Mouse (Mus musculus) kidney, adult 9 months (tissue): ENCODE data around the gene Fam222b.
"Not testable (repeated sequence)": the region's sequence is repeated elsewhere in the genome, so short reads cannot be mapped to it uniquely, and the experiment has no call there.

Experiments
- DNase-seq: peaks from one replicate; pipeline ENCODE4 v3.0.0; 2022

Gene Fam222b

DNA sequence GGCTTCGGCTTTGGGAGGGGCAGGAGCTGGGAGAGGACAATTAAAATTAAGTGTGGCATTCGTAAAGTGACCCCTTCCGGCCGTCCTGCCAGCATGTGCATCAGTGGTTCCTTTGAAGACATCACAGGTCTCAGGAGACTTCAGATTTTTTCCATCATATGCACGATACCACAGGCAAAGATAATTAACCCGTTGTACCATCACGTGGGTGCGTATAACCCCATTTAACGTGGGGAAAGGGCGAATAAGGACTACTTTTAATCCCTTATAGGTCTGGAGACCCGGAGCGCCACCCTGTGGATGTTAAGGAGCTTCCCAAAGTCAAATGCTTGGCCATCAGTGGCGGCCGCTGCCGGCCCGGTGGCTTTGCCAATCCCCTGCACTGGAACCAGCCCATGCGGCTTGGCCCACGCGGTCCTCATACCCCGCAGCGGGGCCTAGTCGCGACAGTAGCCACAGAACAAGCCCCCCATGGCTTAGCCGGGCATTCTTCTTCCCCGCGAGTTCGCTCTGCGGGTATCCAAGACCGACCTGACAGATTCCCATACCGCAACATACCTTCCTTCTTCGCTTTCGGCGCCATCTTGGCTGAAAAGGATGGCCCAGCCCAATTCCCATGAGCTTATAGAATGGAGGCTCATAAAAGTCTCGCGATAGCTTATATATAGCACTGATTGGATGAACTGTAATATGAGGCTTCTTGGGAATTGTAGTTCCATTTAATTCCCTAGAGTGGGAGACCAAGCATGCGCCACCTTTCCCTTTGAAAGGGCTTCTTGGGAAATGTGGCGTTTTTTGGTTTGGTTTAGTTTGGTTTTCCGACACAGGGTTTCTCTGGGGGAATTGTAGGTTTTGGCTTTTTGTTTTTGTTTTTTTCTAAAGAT, 88.7 kb downstream of the Fam222b start, which contains the start of gene Rpl23a:
Gene Rpl23a (minus strand): TSS at position 624 of the 884 bp plus-strand sequence.
- peak; percentile 94 for DNase-seq

DNA sequence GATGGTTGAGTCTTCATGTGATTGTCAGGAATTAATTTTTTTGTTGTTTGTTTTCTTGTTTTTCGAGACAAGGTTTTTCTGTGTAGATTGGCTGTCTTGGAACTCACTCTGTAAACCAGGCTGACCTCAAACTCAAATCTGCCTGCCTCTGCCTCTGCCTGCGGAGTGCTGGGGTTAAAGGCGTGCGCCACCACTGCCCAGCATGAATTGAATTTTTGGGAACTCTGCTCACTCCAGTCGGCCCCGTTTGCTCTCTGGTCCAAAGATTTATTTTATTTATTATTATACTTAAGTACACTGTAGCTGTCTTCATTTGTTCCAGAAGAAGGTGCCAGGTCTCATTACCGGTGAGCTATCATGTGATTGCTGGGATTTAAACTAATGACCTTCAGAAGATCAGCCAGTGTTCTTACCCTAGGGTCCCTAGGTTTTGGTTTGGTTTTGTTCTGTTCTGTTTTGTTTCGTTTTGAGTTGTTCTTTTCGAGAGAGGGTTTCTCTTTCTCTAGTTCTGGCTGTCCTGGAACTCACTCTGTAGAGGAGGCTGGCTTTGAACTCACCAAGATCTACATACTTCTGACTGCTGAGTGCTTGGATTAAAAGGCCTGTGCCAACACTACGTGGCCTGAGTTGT, 89.5 kb downstream of the Fam222b start:
- no peak for DNase-seq

DNA sequence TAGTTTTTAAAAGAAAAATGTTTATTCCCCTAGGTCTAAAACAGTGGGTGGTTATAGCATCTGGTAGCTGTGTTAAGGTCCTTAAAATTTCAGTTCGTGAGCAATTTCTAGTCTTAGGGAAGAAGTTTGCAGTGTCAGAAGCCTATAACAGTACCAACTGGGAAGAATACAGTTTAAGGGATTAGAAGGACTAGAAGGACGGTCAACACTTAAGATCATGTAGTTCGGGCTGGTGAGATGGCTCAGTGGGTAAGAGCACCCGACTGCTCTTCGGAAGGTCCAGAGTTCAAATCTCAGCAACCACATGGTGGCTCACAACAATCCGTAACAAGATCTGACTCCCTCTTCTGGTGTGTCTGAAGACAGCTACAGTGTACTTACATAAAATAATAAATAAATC, 90.2 kb downstream of the Fam222b start:
- DNase-seq = not testable (repeated sequence)

DNA sequence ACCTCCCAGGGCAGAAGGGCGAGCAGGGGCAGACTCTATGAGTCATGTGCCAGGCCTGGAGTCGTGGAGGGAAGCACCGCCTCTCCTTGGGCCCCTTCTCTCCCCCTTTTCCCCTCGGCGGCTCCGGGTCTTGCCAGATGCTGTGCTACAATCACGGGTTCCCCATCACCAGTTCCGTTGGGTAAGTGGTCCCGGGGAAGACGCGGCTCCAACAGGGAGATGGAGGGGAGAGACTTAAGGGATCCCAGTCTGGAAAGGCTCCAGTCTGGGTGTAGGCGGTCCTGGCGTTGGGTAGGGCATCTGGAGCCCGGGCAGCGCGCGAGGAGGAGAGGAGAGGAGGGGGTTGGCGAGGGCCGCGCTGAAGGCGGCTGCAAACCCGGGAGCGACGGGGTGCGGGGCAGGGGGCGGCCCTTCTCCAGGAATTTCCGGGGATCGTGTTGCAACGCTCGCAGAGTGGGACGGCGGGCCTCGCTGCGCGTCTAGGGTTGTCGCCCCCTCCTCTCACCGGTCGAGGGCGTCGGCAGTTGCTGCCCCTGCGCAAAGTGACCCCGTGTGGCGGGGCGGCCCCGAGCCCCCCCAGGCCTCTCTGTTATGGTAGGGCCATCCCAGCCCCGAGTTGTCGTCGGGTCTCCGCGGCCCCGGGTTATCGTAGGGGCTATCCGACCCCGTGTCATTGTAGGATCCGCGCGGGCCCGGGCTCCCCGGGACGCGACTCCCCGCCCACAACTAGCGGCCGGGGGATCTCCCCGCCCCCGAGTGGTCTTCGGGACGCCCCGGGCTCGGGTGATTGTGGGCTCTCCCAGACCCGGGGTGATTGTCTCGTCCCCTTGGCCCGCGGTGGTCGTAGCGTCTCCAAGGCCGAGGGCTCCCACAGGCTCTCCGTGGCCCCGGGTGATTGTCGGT, 94.1 kb downstream of the Fam222b start, which contains the start of gene Rab34:
Gene Rab34 (plus strand): TSS at position 100 of the 903 bp plus-strand sequence.
- peak; percentile 80 for DNase-seq

DNA sequence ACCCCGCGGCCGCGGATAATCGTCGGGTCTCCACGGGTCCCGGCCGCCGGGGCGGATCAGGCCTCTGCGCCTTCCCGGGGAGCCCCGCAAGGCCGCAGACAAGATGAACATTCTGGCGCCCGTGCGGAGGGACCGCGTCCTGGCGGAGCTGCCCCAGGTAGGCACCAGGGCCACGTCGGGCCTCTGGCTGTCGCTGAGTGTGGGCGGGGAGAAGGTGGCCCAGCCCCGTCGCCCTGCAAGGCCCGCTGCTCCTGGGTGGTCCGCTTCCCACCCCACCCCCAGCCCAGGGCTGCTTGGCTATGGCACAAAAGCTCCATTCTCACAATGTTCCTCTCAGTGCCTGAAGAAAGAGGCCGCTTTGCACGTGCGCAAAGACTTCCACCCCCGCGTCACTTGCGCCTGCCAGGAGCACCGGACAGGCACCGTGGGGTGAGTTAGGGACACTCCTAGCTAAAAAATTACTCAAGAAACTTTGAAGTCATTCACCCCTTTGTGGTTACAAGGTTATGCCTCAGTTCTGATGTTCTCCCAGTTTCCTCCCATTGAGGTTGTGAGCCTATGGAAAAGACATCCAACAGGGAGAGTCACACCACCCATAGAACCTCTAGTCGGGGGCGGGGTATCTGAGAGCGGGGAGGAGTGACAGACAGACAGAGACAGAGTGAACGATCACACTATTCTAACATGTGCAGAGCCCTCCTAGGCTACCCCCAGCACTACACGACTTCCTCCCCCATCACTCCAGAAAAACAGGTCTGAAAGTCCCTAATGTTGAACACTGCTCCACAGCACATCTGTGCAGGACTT, 95.0 kb downstream of the Fam222b start:
- peak; percentile 87 for DNase-seq

DNA sequence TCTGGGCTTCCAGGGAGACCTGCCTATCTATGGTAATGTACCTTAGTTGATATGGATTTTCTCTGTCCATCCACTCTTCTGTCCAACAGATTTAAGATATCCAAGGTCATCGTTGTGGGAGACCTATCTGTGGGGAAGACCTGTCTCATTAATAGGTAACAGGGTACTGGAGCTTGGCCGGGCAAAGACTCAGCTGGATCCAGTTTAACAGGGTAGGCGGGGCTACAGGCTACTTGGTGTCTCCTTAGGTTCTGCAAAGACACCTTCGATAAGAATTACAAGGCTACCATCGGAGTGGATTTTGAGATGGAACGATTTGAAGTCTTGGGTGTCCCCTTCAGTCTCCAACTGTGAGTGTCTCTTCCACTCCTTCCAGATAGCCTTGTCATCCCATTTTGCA, 95.6 kb downstream of the Fam222b start:
- DNase-seq = peak; percentile 93

DNA sequence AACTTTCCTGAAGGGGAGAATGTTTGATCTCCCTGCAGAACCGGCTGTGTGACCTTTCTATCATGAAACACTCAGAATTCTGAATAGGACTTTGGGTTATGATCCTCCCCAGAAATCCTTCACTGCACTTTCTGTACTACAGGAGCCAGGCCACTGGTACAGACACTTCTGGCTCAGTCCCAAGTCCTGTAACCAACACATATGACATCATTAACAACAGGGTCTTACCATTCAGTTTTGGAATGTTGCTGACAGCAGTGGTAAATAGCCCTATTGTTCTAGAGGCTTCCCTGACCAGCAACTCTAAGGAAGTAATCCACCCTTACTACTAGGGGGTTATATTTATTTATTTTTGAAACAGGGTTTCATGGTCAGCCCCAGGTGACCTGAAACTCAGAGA, 98.7 kb downstream of the Fam222b start, which contains the start of gene Proca1:
Gene Proca1 (plus strand): TSS at position 280 of the 400 bp plus-strand sequence.
- DNase-seq = no peak

DNA sequence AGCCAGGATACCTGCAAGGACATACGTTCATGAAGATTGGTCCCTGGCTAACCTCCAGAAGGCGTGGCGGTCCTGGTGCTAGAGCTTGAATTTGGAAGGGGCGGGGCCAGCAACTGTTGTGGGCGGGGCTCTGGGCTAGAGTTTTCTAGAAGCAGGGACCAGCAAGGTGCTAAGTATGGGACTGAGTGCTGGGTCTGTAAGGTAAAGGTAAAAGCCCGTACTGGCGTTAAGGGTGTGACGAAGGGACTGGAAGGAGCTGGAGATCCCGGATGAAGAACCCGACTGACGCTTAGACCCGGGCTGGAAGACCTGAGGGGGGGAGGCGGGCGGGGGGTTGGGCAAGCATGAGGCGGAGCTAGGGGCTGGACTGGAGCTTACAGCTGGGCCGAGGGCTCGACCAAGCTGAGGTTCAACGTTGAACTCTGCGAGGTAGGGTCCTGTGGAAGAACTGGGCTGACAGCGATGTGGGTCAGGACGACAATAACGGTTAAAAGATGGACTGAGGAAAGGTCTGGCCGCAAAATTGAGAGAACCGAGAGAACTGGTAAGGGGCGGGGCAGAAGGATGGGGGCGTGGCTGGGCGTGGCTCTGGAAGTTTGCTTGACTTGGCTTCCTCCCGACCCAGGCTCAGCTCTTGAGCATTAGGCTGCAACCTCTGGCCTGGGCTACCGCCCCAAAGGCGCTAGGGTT, 100.1 kb downstream of the Fam222b start:
- peak; percentile 84 for DNase-seq

DNA sequence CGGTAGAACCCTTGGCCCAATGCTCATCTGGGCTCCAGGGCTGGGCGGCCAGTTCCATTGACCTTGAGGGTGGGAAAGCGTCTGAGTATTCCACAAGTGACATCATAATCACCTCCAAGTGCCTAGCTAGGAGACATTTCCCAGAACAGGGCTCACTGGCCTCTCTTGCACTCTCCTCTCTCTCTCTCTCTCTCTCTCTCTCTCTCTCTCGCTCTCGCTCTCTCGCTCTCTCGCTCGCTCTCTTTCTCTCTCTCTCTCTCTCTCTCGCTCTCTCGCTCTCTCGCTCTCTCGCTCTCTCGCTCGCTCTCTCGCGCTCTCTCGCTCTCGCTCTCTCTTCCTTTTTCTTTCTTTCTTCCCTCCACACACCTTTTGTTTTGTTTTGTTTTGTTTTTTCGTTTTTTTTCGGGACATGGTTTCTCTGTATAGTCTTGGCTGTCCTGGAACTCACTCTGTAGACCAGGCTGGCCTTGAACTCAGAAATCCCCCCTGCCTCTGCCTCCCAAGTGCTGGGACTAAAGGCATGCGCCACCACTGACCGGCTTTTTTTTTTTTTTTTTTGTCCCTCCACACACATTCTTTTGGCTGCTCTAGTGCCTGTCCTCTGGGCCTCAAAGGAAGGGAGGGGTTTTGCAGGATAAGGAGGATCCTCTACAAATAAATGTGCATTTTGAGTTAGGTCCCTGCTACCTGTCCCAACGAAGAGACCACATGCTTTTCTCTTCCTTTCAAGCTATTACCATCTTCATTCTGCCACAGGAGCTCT, 100.8 kb downstream of the Fam222b start:
- DNase-seq = no peak

DNA sequence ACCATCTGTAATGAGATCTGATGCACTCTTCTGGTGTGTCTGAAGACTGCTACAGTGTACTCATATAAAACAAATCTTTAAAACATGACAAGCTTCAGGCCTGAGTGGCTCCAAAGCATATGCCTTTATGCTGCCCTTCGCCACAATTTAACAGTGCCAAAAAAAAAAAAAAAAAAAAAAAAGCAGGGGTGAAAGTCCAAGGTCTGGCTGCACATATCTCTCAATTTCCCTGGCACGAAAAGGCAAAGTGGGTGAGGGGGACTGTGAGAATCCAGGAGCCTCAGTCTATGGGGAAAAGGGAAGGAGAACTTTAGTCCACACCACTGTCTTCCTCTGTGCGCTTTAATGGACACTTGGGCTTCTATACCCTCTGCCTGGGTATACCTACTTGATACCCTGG, 107.9 kb downstream of the Fam222b start:
- DNase-seq = peak; percentile 42

DNA sequence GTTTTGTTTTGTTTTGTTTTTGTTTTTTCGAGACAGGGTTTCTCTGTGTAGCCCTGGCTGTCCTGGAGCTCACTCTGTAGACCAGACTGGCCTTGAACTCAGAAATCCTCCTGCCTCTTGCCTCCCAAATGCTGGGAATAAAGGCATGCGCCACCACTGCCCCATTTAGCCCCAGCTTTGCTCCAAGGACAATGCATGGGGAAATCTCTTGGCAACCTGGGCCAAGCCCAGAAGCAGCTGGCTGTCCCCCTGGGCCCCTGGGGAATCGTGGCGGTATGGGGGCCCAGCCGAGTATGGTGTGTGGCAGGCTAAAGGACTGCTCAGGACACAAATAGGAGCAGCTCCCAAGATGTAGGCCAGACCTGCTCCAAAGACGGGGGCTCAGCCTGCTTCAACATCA, 109.8 kb downstream of the Fam222b start:
- DNase-seq = no peak

DNA sequence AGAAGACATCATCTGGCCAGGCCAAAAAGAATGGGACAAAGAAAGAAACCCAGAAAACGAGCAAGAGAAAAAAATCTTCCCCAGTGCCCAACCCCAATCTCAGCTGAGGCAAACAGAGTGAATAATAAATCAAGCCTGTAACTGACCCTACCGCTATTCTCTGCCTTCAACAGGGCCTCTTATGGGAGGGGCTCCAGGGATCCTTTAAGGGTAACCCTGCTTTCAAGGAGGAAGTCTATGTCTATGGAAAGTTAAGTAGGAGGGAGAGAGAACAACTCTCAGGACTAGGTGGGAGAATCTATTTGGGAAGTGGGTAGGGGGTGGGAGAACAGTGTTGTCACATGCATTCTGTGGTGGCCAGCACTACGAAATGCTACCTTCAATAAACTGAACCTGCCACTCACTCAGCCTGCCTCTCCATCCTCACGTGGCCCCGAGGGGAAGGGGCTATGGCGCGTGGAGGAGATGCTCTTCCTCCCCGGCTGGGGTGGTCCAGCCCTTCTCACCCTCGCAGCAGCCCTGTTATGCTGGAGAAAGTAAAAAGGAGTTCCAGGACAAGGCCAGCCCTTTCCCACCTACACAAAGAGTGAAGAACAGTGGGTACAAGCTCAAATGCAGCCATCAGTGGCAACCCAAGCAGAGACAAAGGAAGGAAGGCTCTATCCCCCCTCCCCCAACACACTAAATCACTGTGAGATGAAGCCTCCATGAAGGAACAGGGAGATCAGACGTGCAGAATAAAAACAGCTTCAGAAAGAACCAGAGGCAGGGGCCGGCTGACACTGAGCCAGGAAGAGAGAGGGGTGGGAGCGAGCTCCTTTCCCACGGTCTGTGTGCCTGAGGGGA, 111.1 kb downstream of the Fam222b start:
- DNase-seq = no peak
